Mouse (Mus musculus) heart, adult 2 months (tissue): Measurements from ENCODE around the gene Prkcz. TPM values are rescaled to one million over a fixed set of nuclear protein-coding genes. Genes with fewer than 3 reads are reported as not detected.

ENCODE experiments used
- DNase-seq, 2 experiments: peaks; one replicate each; pipeline ENCODE4 v3.0.0; 2021
- H3K27ac ChIP-seq: fragments of 200-600 bp; 2 replicates; pipeline ENCODE4 v1.8.1; 2022
- H3K27me3 ChIP-seq: fragments of 200-500 bp; 2 replicates; pipeline ENCODE4 v1.6.1; 2012; ENCODE audit warnings: mild to moderate bottlenecking, low read length, inconsistent platforms, mixed read lengths; ENCODE audit not compliant: control insufficient read depth, insufficient read depth
- H3K36me3 ChIP-seq: fragments of 200-500 bp; 2 replicates; pipeline ENCODE4 v1.6.1; 2012; ENCODE audit warnings: low read length, inconsistent platforms; ENCODE audit not compliant: control insufficient read depth, insufficient read depth
- H3K4me1 ChIP-seq: fragments of 200-500 bp; 2 replicates; pipeline ENCODE4 v1.6.1; 2011; ENCODE audit warnings: low read length; ENCODE audit not compliant: control insufficient read depth, insufficient read depth
- H3K4me3 ChIP-seq: fragments of 200-600 bp; 2 replicates; pipeline ENCODE4 v1.8.1; 2022
- H3K79me2 ChIP-seq: fragments of 200-500 bp; replicated peaks from 2 replicates; pipeline ENCODE4 v1.6.1; 2012; ENCODE audit warnings: mild to moderate bottlenecking, inconsistent platforms, low read length, moderate library complexity, mixed read lengths; ENCODE audit not compliant: control insufficient read depth, insufficient read depth
- H3K9ac ChIP-seq: fragments of 200-500 bp; 2 replicates; pipeline ENCODE4 v1.6.1; 2012; ENCODE audit warnings: low read depth, mild to moderate bottlenecking, control low read depth, inconsistent platforms, low read length, mixed read lengths
- CTCF ChIP-seq: fragments of 200-600 bp; IDR thresholded peaks from 2 replicates; pipeline ENCODE4 v1.8.1; 2022; ENCODE audit warnings: antibody characterized with exemption, mild to moderate bottlenecking, moderate library complexity
- EP300 ChIP-seq: fragments of 200-500 bp; IDR thresholded peaks from 2 replicates; pipeline ENCODE4 v1.6.1; 2011; ENCODE audit warnings: low read depth, low read length, control low read depth; ENCODE audit not compliant: insufficient read depth
- POLR2A ChIP-seq: fragments of 200-500 bp; IDR thresholded peaks from 2 replicates; pipeline ENCODE4 v1.6.1; 2011; ENCODE audit warnings: mild to moderate bottlenecking, low read depth, low read length, control low read depth; ENCODE audit not compliant: insufficient read depth
- WGBS: fragments of 180-500 bp; shearing (Covaris S2); methylation state at CpG from one replicate; pipeline ENCODE4 v1.1.7; 2018; 5-methylcytosine and 5-hydroxymethylcytosine counted together
- intact Hi-C: fragments of 180-260 bp; cut with DNase I; formaldehyde crosslinking; loops from one replicate; pipeline ENCODE4 v1.15.1; 2025
- polyA plus RNA-seq: library from polyadenylated mRNA; depleted of rRNA; stranded (reverse); fragments of >200 nt; gene quantifications from 2 replicates; pipeline ENCODE4 v1.2.3, GENCODE M21; 2012
- total RNA-seq, 2 experiments: library from RNA; stranded (reverse); gene quantifications; 2 replicates each; pipeline ENCODE4 v1.2.3; 2021

Gene Prkcz
- total and polyA plus RNA-seq, 3 experiments, result 1.5 to 2.6 (median 2.3) TPM

DNA sequence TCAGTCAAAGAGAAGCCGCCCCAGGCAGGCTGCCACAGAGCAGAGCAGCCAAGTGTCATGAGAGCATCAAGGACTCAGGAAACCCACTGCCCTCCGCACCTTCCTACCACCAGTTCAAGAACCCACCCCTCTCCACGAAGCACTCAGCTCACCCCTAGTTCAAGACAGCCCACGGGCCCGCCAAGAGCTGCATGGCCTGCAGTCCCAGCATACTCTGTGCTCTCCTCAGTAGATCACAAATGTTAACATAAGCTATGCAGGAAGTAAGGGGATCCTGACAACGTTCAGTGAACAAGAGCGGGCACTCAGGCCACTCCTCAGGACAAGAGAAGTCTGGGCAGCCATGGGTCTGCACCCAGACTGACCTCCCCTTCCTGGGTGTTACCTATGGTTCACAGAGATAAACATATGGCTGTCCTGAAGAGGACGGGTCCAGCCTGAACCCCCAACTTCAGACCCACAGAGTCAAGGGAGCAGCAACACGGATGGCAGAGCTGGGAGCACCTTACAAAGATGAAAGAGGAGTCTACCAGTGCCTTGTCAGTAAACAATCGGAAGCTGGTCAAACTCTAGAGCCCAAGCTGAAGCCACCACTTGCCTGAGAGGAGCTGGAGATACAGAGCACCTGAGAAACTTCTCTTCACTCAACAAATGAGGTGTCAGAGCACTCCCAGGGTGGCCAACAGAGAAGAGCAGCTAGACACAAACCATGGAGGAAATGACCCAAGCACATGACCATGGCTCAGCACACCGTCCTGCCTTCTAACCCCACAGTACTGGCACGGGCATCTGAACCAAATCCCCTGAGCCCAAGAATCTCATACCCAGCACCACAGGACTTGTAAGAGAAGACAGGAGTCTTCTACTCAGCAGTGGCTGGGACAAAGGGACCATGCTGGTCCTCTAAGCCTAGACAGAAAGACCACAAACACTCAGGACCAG lies 141.6 kb downstream of the Prkcz start:
- WGBS, result 22% methylated on average over 12 of the region's 12 CpGs
- peaks cover 47% of the 10 kb centered on the region for H3K4me1 ChIP-seq
- TF ChIP-seq POLR2A (no peak), EP300 (no peak), CTCF (no peak)

DNA sequence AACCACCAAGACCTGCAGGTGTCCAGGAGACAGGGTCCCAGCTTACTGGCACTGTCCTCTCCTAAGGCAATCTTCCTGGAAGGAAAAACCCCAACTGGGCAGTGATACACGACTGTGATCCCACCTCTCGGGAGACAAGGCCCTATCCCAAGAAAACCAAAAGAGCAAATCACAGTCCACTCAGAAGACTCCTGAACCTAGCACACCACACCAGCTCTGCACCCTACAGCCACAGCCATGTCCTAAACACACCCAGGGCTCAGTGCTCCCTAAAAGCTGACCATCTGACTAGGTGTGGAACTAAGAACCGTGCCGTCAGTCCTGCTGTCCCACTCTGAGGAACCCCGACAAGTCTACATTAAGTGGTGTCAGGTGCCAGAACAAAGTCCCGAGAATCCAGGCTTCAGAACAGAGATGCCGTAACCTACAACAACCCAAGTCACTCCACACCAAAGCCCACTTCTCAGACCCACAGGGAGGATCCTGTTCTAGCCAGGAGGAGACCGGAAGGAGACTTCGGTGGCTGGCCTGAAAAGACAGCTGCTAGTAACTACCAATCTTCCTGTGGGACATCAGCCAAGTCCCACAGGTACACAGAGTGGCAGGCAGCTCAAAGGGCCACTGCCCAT lies 142.9 kb downstream of the Prkcz start:
- Histone ChIP-seq H3K4me3 (peak overlapping the region; percentile 87), H3K27ac (peak overlapping the region; percentile 74), H3K27me3 (no peaks in the 10 kb centered on the region), H3K36me3 (peaks cover 6% of the 10 kb centered on the region; the same call in 1 of the 2 replicates), H3K9ac (no peak overlapping the region), H3K4me1 (peaks cover 55% of the 10 kb centered on the region), H3K79me2 (peaks cover 21% of the 10 kb centered on the region)
- peak in 1 of 2 experiments; percentile 29 for DNase-seq
- no peak for TF ChIP-seq EP300
- TF ChIP-seq CTCF, result no peak
- TF ChIP-seq POLR2A, result no peak
- intact Hi-C loops, result no loop called here
- WGBS, result 32% methylated on average over 9 of the region's 9 CpGs

More for the DNA sequence above, 141.6 kb downstream of the Prkcz start:
- peak overlapping the region; percentile 74 for H3K27ac ChIP-seq
- intact Hi-C loops, result loop anchor here (2.0 kb wide), 2 partner anchors 41 to 69 kb away; no protein-coding TSS in a partner anchor
- peaks cover 6% of the 10 kb centered on the region; the same call in 1 of the 2 replicates for H3K36me3 ChIP-seq
- peak overlapping the region; percentile 87 for H3K4me3 ChIP-seq
- no peaks in the 10 kb centered on the region for H3K27me3 ChIP-seq
- peak overlapping the region; percentile 53 for H3K9ac ChIP-seq
- peaks cover 15% of the 10 kb centered on the region for H3K79me2 ChIP-seq
- DNase-seq, result peak in 1 of 2 experiments; percentile 54

DNA sequence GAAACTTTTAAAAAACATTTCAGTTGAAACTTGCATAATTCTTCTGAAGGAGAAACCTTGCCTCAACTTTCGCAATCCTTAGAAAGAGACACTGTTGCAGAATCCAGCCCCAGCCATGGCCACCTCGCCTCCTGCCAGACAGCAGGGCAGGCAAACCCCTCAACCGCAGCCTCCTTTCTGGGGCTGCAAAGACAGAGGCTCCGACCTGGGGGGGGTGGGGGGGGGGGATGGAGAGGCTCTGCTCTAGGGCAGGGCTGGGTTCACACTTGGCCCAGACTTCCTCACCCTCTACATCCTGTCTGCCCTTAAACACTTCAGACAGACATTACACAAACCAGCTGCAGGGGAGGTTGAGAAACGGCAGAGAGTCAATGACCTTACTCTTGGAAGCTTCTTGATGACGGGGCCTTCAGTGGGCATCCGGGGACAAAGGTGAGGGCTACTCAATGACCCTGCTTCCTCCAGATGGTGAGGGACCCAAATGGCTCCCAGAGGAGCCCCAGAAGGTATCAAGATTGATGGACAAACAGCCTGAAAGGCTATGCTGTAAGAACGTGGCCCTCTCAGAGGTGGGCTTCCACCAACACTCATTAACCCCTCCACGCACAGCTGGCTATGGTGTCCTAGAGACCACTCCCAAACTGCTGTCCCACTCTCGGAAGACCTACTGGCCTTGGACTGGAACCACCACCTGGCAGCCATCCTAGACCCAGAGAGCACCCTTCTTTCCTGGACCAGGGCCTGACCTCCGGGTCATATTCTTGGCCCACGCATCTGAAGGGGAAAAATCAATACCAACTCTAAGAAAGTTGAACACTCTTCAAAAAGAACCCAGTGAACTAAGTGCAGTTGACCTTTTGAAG lies 143.7 kb downstream of the Prkcz start:
- no peak overlapping the region for H3K9ac ChIP-seq
- H3K36me3 ChIP-seq, result peaks cover 6% of the 10 kb centered on the region; the same call in 1 of the 2 replicates
- TF ChIP-seq POLR2A (no peak), CTCF (no peak), EP300 (peak; percentile 62; the same call in 1 of the 2 replicates)
- no peaks in the 10 kb centered on the region for H3K27me3 ChIP-seq
- peak overlapping the region; percentile 74 for H3K27ac ChIP-seq
- 18% methylated on average over 12 of the region's 12 CpGs for WGBS
- peaks cover 61% of the 10 kb centered on the region for H3K4me1 ChIP-seq
- peak; percentile 61 to 68 for DNase-seq
- intact Hi-C loops, result no loop called here
- H3K4me3 ChIP-seq, result peak overlapping the region; percentile 87; the same call in 1 of the 2 replicates
- H3K79me2 ChIP-seq, result peaks cover 26% of the 10 kb centered on the region

DNA sequence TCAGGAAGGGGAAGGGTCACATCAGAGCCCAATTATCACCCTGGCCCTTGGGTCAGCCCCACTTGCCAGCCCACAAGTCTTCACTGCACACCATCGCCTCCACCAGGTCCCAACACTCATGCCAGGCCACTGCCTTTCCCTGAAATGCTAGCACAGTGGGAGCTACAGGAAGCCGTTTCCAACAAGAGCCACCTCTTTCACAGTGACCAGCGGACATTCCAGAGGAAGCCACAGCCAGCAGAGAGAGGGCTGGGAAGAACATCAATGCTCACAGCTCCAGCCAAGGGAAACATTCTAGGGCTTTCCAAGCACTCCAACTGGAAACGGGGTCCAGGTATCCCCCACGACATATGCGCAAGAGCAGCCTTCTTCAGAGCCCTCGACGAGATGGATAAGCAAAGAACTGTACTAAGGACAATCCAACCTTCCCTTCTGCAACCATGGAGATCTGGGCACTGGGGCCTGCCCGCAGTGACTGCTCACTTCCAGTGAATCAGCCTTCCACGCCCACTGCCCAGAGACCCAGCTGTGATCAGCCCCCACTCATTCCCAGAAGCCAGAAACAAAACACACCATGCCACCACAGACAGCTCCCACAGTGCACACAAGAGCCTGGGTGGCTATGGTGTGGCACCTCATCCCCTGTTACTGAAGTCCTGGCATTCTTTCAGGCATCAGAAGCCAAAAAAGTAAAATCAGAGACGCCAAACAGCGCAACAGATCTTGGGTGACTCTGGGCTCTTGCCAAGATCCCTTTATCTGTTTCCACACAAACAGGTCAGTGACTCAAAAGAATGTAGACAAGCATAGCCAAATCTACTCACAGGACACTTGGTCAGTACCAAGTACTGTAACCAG lies 145.2 kb downstream of the Prkcz start:
- Histone ChIP-seq H3K27me3 (no peaks in the 10 kb centered on the region), H3K36me3 (peaks cover 6% of the 10 kb centered on the region; the same call in 1 of the 2 replicates), H3K27ac (peak overlapping the region; percentile 74), H3K4me3 (peak overlapping the region; percentile 4; the same call in 1 of the 2 replicates), H3K4me1 (peaks cover 68% of the 10 kb centered on the region), H3K79me2 (peaks cover 26% of the 10 kb centered on the region), H3K9ac (no peak overlapping the region)
- WGBS, result 12% methylated on average over 12 of the region's 12 CpGs
- peak; percentile 68 to 75 for DNase-seq
- TF ChIP-seq POLR2A (0 out of 2 replicates have a peak, but pooled peaks have one; percentile 46), EP300 (peak; percentile 92), CTCF (peak; percentile 31)
- intact Hi-C loops, result loop anchor here (2.0 kb wide), 1 partner anchor 15 kb away; no protein-coding TSS in a partner anchor
